12 mouse cellular contexts compared by ENCODE assay signal in genomic region chr9:37568605-37569214, GRCm38 (mm10). TPM values are rescaled to one million over a fixed set of nuclear protein-coding genes. Genes with fewer than 3 reads are reported as not detected.
DNase-seq lines count a peak whose midpoint lies in the region; ATAC-seq and TF ChIP-seq lines count a peak whose summit lies in the region.
"Had no signal": no experiment of that assay in that cellular context is flagged by ENCODE, and none has a peak within 500 bp of the region (broad histone marks: within the 10 kb centered on the region; RNA-seq: fewer than 3 reads in every experiment).

No protein-coding gene starts in this region.

- peak overlapping the region; percentile 58 for H3K4me2 ChIP-seq in heart, embryonic 13.5 days
- no peak overlapping the region for H3K4me2 ChIP-seq in midbrain, embryonic 15.5 days
- H3K4me2 ChIP-seq in kidney, postnatal 0 days (ENCODE audit: low read length) = peak overlapping the region; percentile 45
- H3K4me2 ChIP-seq in stomach, embryonic 16.5 days (ENCODE audit: low read depth, low read length) = peak overlapping the region; percentile 17; the same call in 1 of the 2 replicates
- H3K4me2 ChIP-seq: embryonic facial prominence, embryonic 12.5 days had no signal

- H3K27me3 ChIP-seq in heart, embryonic 13.5 days (replicated peaks) = no peaks in the 10 kb centered on the region
- H3K27me3 ChIP-seq in midbrain, embryonic 15.5 days (replicated peaks) = no peaks in the 10 kb centered on the region
- H3K27me3 ChIP-seq in midbrain, embryonic 10.5 days (ENCODE audit: low read depth, poor library complexity, severe bottlenecking) = 0 out of 2 replicates have a peak, but pooled peaks cover 8% of the 10 kb centered on the region
- no peaks in the 10 kb centered on the region for H3K27me3 ChIP-seq in kidney, postnatal 0 days (ENCODE audit: insufficient read depth, low read length)
- no peaks in the 10 kb centered on the region for H3K27me3 ChIP-seq in stomach, embryonic 16.5 days (ENCODE audit: control insufficient read depth, insufficient read depth, low read length)
- H3K27me3 ChIP-seq in cerebellum, adult 2 months (ENCODE audit: control insufficient read depth, insufficient read depth, low read length) = no peaks in the 10 kb centered on the region
- H3K27me3 ChIP-seq: CH12.LX; embryonic facial prominence, embryonic 12.5 days had no signal

- H3K4me1 ChIP-seq in heart, embryonic 13.5 days = peaks cover 43% of the 10 kb centered on the region
- peaks cover 8% of the 10 kb centered on the region; the same call in 1 of the 2 replicates for H3K4me1 ChIP-seq in midbrain, embryonic 15.5 days
- peaks cover 14% of the 10 kb centered on the region for H3K4me1 ChIP-seq in midbrain, embryonic 10.5 days
- H3K4me1 ChIP-seq in kidney, postnatal 0 days (replicated peaks; ENCODE audit: insufficient read depth, low read length) = peaks cover 21% of the 10 kb centered on the region
- peaks cover 15% of the 10 kb centered on the region for H3K4me1 ChIP-seq in stomach, embryonic 16.5 days (ENCODE audit: control insufficient read depth, insufficient read depth, low read length)
- H3K4me1 ChIP-seq in cerebellum, adult 2 months (ENCODE audit: control insufficient read depth, insufficient read depth, low read length) = no peaks in the 10 kb centered on the region

- WGBS in heart, embryonic 13.5 days = 42% methylated on average over 4 of the region's 4 CpGs
- WGBS in midbrain, embryonic 15.5 days = 39% methylated on average over 4 of the region's 4 CpGs
- 60% methylated on average over 4 of the region's 4 CpGs for WGBS in midbrain, embryonic 10.5 days
- 31% methylated on average over 4 of the region's 4 CpGs for WGBS in kidney, postnatal 0 days
- WGBS in stomach, embryonic 16.5 days = 37% methylated on average over 4 of the region's 4 CpGs
- WGBS in cerebellum, adult 2 months = 54% methylated on average over 4 of the region's 4 CpGs

- no peaks in the 10 kb centered on the region for H3K9me3 ChIP-seq in heart, embryonic 13.5 days
- no peaks in the 10 kb centered on the region for H3K9me3 ChIP-seq in midbrain, embryonic 15.5 days
- H3K9me3 ChIP-seq in midbrain, embryonic 10.5 days (replicated peaks) = no peaks in the 10 kb centered on the region
- no peaks in the 10 kb centered on the region for H3K9me3 ChIP-seq in kidney, postnatal 0 days (replicated peaks; ENCODE audit: low read length)
- H3K9me3 ChIP-seq in stomach, embryonic 16.5 days (replicated peaks; ENCODE audit: control insufficient read depth, low read length) = no peaks in the 10 kb centered on the region
- H3K9me3 ChIP-seq: embryonic facial prominence, embryonic 12.5 days had no signal

- no peak for DNase-seq in heart, postnatal 25 days (ENCODE audit: low spot score)
- no peak for DNase-seq in midbrain, embryonic 10.5 days (ENCODE audit: low spot score)
- peak; percentile 41 for DNase-seq in kidney, postnatal 0 days (ENCODE audit: low spot score)
- DNase-seq in layer of hippocampus, postnatal 36 days = no peak
- no peak for DNase-seq in cerebellum, adult 2 months
- DNase-seq: layer of hippocampus, adult 9-11 months; lung, adult 2 months had no signal

- intact Hi-C loops in heart, postnatal 25 days (cut with DNase I) = loop anchor here (5.0 kb wide), 1 partner anchor 44 kb away; the partner anchor contains the start of gene Spa17

- no peaks in the 10 kb centered on the region for H3K36me3 ChIP-seq in heart, embryonic 13.5 days
- H3K36me3 ChIP-seq in midbrain, embryonic 15.5 days (replicated peaks) = no peaks in the 10 kb centered on the region
- no peaks in the 10 kb centered on the region for H3K36me3 ChIP-seq in midbrain, embryonic 10.5 days
- no peaks in the 10 kb centered on the region for H3K36me3 ChIP-seq in kidney, postnatal 0 days (ENCODE audit: insufficient read depth, low read length)
- H3K36me3 ChIP-seq in stomach, embryonic 16.5 days (ENCODE audit: control insufficient read depth, insufficient read depth, low read length) = no peaks in the 10 kb centered on the region
- H3K36me3 ChIP-seq: embryonic facial prominence, embryonic 12.5 days had no signal

- TF ChIP-seq POLR2A in cerebellum, adult 2 months (IDR thresholded peaks at IDR 0.05; ENCODE audit: borderline replicate concordance, insufficient read depth, low read length) = no peak

- no peak for ATAC-seq in heart, embryonic 13.5 days (ENCODE audit: extremely low read depth, insufficient number of reproducible peaks, low FRiP score, low TSS enrichment)
- 0 out of 2 replicates have a peak, but pooled peaks have one; percentile 39 for ATAC-seq in midbrain, embryonic 15.5 days (replicated peaks)
- 0 out of 2 replicates have a peak, but pooled peaks have one; percentile 43 for ATAC-seq in kidney, postnatal 0 days (replicated peaks; ENCODE audit: low FRiP score, low read depth)
- peak; percentile 56; the same call in 1 of the 2 replicates for ATAC-seq in stomach, embryonic 16.5 days (ENCODE audit: insufficient read depth, low FRiP score)

- no peak for TF ChIP-seq CTCF in kidney, postnatal 0 days (IDR thresholded peaks at IDR 0.05; ENCODE audit: low read depth)
- TF ChIP-seq CTCF in cerebellum, adult 2 months (IDR thresholded peaks at IDR 0.05; ENCODE audit: borderline replicate concordance, insufficient read depth, low read depth, low read length) = no peak

- H3K4me3 ChIP-seq in heart, embryonic 13.5 days = no peak overlapping the region
- no peak overlapping the region for H3K4me3 ChIP-seq in midbrain, embryonic 15.5 days
- no peak overlapping the region for H3K4me3 ChIP-seq in midbrain, embryonic 10.5 days
- H3K4me3 ChIP-seq in kidney, postnatal 0 days (replicated peaks; ENCODE audit: low read depth, low read length) = no peak overlapping the region
- H3K4me3 ChIP-seq in stomach, embryonic 16.5 days (replicated peaks; ENCODE audit: low read length) = no peak overlapping the region
- H3K4me3 ChIP-seq in cerebellum, adult 2 months (replicated peaks; ENCODE audit: insufficient read depth, low read depth, low read length) = no peak overlapping the region
- H3K4me3 ChIP-seq: embryonic facial prominence, embryonic 12.5 days had no signal

- no peak overlapping the region for H3K27ac ChIP-seq in heart, embryonic 13.5 days (replicated peaks)
- no peak overlapping the region for H3K27ac ChIP-seq in midbrain, embryonic 15.5 days
- no peak overlapping the region for H3K27ac ChIP-seq in midbrain, embryonic 10.5 days (replicated peaks)
- peak overlapping the region; percentile 57; the same call in 1 of the 2 replicates for H3K27ac ChIP-seq in kidney, postnatal 0 days
- H3K27ac ChIP-seq in stomach, embryonic 16.5 days (ENCODE audit: low read length) = no peak overlapping the region
- no peak overlapping the region for H3K27ac ChIP-seq in cerebellum, adult 2 months (ENCODE audit: insufficient read depth, low read length)
- H3K27ac ChIP-seq: embryonic facial prominence, embryonic 12.5 days had no signal

- no peak overlapping the region for H3K9ac ChIP-seq in heart, embryonic 13.5 days
- H3K9ac ChIP-seq in midbrain, embryonic 15.5 days = no peak overlapping the region
- H3K9ac ChIP-seq in kidney, postnatal 0 days (ENCODE audit: low read depth, low read length) = no peak overlapping the region
- H3K9ac ChIP-seq in stomach, embryonic 16.5 days (ENCODE audit: low read length) = no peak overlapping the region
- H3K9ac ChIP-seq: embryonic facial prominence, embryonic 12.5 days had no signal

RNA-seq across cellular contexts. Expression of gene Siae, which starts 13.2 kb away (rescaled TPM):
- 9.6 and 10.1 TPM in 2 replicates for polyA plus RNA-seq in heart, embryonic 13.5 days (2015; fragmentation: Nextera tagmentation; extraction: Ambion mirVana)
- total RNA-seq in heart, postnatal 25 days (2021) = 1 to 10 TPM; 8.4 to 8.7 TPM
- polyA plus RNA-seq in midbrain, embryonic 15.5 days (2015; fragmentation: Nextera tagmentation; extraction: Ambion mirVana) = 11.5 and 12.0 TPM in 2 replicates
- polyA plus RNA-seq in midbrain, embryonic 10.5 days (2016; fragmentation: Nextera tagmentation; extraction: Ambion mirVana) = 6.5 and 7.0 TPM in 2 replicates
- polyA plus RNA-seq in kidney, postnatal 0 days (2015; fragmentation: Nextera tagmentation; extraction: Ambion mirVana) = 10.2 and 10.6 TPM in 2 replicates
- 11.9 and 13.3 TPM in 2 replicates for polyA plus RNA-seq in stomach, embryonic 16.5 days (2015; fragmentation: Nextera tagmentation; extraction: Ambion mirVana)
- 10 to 100 TPM; 13.0 to 13.3 TPM for total RNA-seq in layer of hippocampus, postnatal 36 days (2021)
- polyA plus RNA-seq in cerebellum, adult 2 months (2012; rRNA removed) = 15.8 and 15.9 TPM in 2 replicates

RNA-seq across cellular contexts. Expression of gene Nrgn, which starts 16.0 kb away (rescaled TPM):
- polyA plus RNA-seq in heart, embryonic 13.5 days (2015; fragmentation: Nextera tagmentation; extraction: Ambion mirVana) = 5.5 and 5.8 TPM in 2 replicates
- 1 to 10 TPM; 3.2 to 6.7 TPM for total RNA-seq in heart, postnatal 25 days (2021)
- 5.8 and 6.7 TPM in 2 replicates for polyA plus RNA-seq in midbrain, embryonic 15.5 days (2015; fragmentation: Nextera tagmentation; extraction: Ambion mirVana)
- polyA plus RNA-seq in midbrain, embryonic 10.5 days (2016; fragmentation: Nextera tagmentation; extraction: Ambion mirVana) = 1.1 and 1.3 TPM in 2 replicates
- 3.3 and 3.6 TPM in 2 replicates for polyA plus RNA-seq in kidney, postnatal 0 days (2015; fragmentation: Nextera tagmentation; extraction: Ambion mirVana)
- 4.4 and 4.5 TPM in 2 replicates for polyA plus RNA-seq in stomach, embryonic 16.5 days (2015; fragmentation: Nextera tagmentation; extraction: Ambion mirVana)
- 1,000 to 10,000 TPM; 1,507 to 1,630 TPM for total RNA-seq in layer of hippocampus, postnatal 36 days (2021)
- polyA plus RNA-seq in cerebellum, adult 2 months (2012; rRNA removed) = 46.6 and 66.0 TPM in 2 replicates

RNA-seq across cellular contexts. Expression of gene Vsig2, which starts 29.7 kb away (rescaled TPM):
- polyA plus RNA-seq in heart, embryonic 13.5 days (2015; fragmentation: Nextera tagmentation; extraction: Ambion mirVana) = 1.4 and 1.6 TPM in 2 replicates
- total RNA-seq in heart, postnatal 25 days (2021) = 1 to 10 TPM; 4.1 to 4.7 TPM
- 0.46 and 0.59 TPM in 2 replicates for polyA plus RNA-seq in midbrain, embryonic 15.5 days (2015; fragmentation: Nextera tagmentation; extraction: Ambion mirVana)
- polyA plus RNA-seq in midbrain, embryonic 10.5 days (2016; fragmentation: Nextera tagmentation; extraction: Ambion mirVana) = 0.39 and 0.66 TPM in 2 replicates
- polyA plus RNA-seq in kidney, postnatal 0 days (2015; fragmentation: Nextera tagmentation; extraction: Ambion mirVana) = 4.2 and 5.5 TPM in 2 replicates
- 96.0 and 120 TPM in 2 replicates for polyA plus RNA-seq in stomach, embryonic 16.5 days (2015; fragmentation: Nextera tagmentation; extraction: Ambion mirVana)
- total RNA-seq in layer of hippocampus, postnatal 36 days (2021) = 1 to 10 TPM; 2.7 to 4.7 TPM
- 3.4 and 4.8 TPM in 2 replicates for polyA plus RNA-seq in cerebellum, adult 2 months (2012; rRNA removed)
- total RNA-seq: CH12.LX had no signal

RNA-seq across cellular contexts. Expression of gene Esam, which starts 40.8 kb away (rescaled TPM):
- 69.9 and 76.5 TPM in 2 replicates for polyA plus RNA-seq in heart, embryonic 13.5 days (2015; fragmentation: Nextera tagmentation; extraction: Ambion mirVana)
- 10 to 100 TPM; 62.5 to 77.7 TPM for total RNA-seq in heart, postnatal 25 days (2021)
- polyA plus RNA-seq in midbrain, embryonic 15.5 days (2015; fragmentation: Nextera tagmentation; extraction: Ambion mirVana) = 47.0 and 49.1 TPM in 2 replicates
- 28.6 and 31.5 TPM in 2 replicates for polyA plus RNA-seq in midbrain, embryonic 10.5 days (2016; fragmentation: Nextera tagmentation; extraction: Ambion mirVana)
- 68.5 and 70.7 TPM in 2 replicates for polyA plus RNA-seq in kidney, postnatal 0 days (2015; fragmentation: Nextera tagmentation; extraction: Ambion mirVana)
- polyA plus RNA-seq in stomach, embryonic 16.5 days (2015; fragmentation: Nextera tagmentation; extraction: Ambion mirVana) = 58.2 and 58.6 TPM in 2 replicates
- total RNA-seq in layer of hippocampus, postnatal 36 days (2021) = 10 to 100 TPM; 17.7 to 22.6 TPM
- 28.2 and 28.8 TPM in 2 replicates for polyA plus RNA-seq in cerebellum, adult 2 months (2012; rRNA removed)

RNA-seq across cellular contexts. Expression of gene Spa17, which starts 44.8 kb away (rescaled TPM):
- polyA plus RNA-seq in heart, embryonic 13.5 days (2015; fragmentation: Nextera tagmentation; extraction: Ambion mirVana) = 4.3 and 8.2 TPM in 2 replicates
- total RNA-seq in heart, postnatal 25 days (2021) = 1 to 10 TPM; 1.3 to 2.7 TPM
- polyA plus RNA-seq in midbrain, embryonic 15.5 days (2015; fragmentation: Nextera tagmentation; extraction: Ambion mirVana) = 8.5 and 8.6 TPM in 2 replicates
- polyA plus RNA-seq in midbrain, embryonic 10.5 days (2016; fragmentation: Nextera tagmentation; extraction: Ambion mirVana) = 13.5 and 13.9 TPM in 2 replicates
- polyA plus RNA-seq in kidney, postnatal 0 days (2015; fragmentation: Nextera tagmentation; extraction: Ambion mirVana) = 10.7 and 12.3 TPM in 2 replicates
- 4.7 and 5.7 TPM in 2 replicates for polyA plus RNA-seq in stomach, embryonic 16.5 days (2015; fragmentation: Nextera tagmentation; extraction: Ambion mirVana)
- 1 to 10 TPM; 1.5 to 2.4 TPM for total RNA-seq in layer of hippocampus, postnatal 36 days (2021)
- polyA plus RNA-seq in cerebellum, adult 2 months (2012; rRNA removed) = 4.8 and 6.6 TPM in 2 replicates

Comparison
In these comparisons a context has a peak if more than half of its experiments do, and no peak if none do; other contexts are left out.
1. RNA of gene Vsig2, which starts 29.7 kb away (polyA plus RNA-seq): 96.0 to 120 TPM in stomach, embryonic 16.5 days; 4.2 to 5.5 TPM in kidney, postnatal 0 days, 3.4 to 4.8 TPM in cerebellum, adult 2 months, 1.4 to 1.6 TPM in heart, embryonic 13.5 days, 0.46 to 0.59 TPM in midbrain, embryonic 15.5 days and 0.39 to 0.66 TPM in midbrain, embryonic 10.5 days; every median in the first group is over 10 times any median in the second.